Mouse (Mus musculus) lung, adult 2 months (tissue): ENCODE data around the gene Neurl3. TPM values are rescaled to one million over a fixed set of nuclear protein-coding genes. Genes with fewer than 3 reads are reported as not detected.

ENCODE experiments used
- DNase-seq: peaks from one replicate; pipeline ENCODE4 v3.0.0; 2022
- H3K4me1 ChIP-seq: fragments of 200-500 bp; 2 replicates; pipeline ENCODE4 v1.6.1; 2011; ENCODE audit warnings: low read length; ENCODE audit not compliant: control insufficient read depth, insufficient read depth
- H3K4me3 ChIP-seq: fragments of 200-500 bp; replicated peaks from 2 replicates; pipeline ENCODE3; 2011; ENCODE audit warnings: low read depth, mild to moderate bottlenecking, control low read depth, low read length; ENCODE audit errors: extremely low read depth
- CTCF ChIP-seq: fragments of 200-500 bp; IDR thresholded peaks from 2 replicates; pipeline ENCODE4 v1.5.1; 2011; ENCODE audit warnings: mild to moderate bottlenecking, low read length, control low read depth; ENCODE audit not compliant: insufficient read depth
- POLR2A ChIP-seq: fragments of 200-500 bp; IDR thresholded peaks from 2 replicates; pipeline ENCODE4 v1.6.1; 2011; ENCODE audit warnings: low read depth, mild to moderate bottlenecking, control low read depth, low read length, borderline replicate concordance; ENCODE audit errors: extremely low read depth
- WGBS: fragments of 180-500 bp; shearing (Covaris S2); methylation state at CpG from one replicate; pipeline ENCODE4 v1.1.7; 2018; 5-methylcytosine and 5-hydroxymethylcytosine counted together
- polyA plus RNA-seq: library from polyadenylated mRNA; depleted of rRNA; stranded (reverse); fragments of >200 nt; gene quantifications from 2 replicates; pipeline ENCODE4 v1.2.3, GENCODE M21; 2012; rRNA removed

Neurl3 gene
- polyA plus RNA-seq, 1 experiment, result 26.4 TPM

DNA sequence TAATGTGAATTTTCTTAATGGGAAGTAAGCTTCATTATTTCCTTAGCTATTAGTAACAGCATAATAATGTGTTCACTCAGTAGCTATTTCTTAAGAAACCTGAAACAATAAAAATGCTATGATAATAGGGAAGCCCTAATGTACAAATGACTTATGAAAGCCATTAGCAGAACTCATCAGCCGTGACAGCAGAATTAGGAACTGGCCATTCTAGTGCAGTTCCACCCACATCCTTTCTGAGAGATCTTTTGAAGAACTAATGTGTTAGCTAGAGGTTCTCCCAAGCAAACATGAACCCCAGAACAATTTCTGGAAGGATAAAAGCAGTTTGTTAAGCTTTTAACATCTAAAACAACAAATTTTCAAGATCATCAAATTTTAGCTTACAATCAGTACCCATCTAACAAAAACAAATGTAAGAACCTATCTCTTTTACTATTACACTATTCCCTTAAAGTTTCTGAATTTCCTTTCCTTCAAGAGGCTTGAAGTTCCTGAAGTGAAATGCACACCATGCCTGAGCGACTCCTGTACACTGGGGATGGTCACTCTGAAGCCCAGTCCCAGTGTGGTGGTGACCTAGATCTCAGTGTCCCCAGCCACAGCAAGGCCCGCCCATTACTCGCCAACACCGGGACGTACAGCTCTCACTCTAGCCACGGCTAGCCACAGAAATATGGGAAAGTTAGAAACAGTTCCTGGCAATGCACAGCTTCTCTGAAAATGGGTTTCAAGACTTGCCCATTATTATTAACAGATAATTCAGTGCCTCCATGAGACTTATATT lies 43.4 kb downstream of the Neurl3 start:
- 83% methylated on average over 7 of the region's 7 CpGs for WGBS
- Histone ChIP-seq H3K4me1 (no peaks in the 10 kb centered on the region; the same call in 1 of the 2 replicates), H3K4me3 (no peak overlapping the region)
- TF ChIP-seq POLR2A (no peak), CTCF (no peak)
- no peak for DNase-seq

GRCm38 (mm10) chr1:36228461-36228860 lies 46.0 kb downstream of the Neurl3 start:
- 84% methylated on average over 9 of the region's 9 CpGs for WGBS

DNA sequence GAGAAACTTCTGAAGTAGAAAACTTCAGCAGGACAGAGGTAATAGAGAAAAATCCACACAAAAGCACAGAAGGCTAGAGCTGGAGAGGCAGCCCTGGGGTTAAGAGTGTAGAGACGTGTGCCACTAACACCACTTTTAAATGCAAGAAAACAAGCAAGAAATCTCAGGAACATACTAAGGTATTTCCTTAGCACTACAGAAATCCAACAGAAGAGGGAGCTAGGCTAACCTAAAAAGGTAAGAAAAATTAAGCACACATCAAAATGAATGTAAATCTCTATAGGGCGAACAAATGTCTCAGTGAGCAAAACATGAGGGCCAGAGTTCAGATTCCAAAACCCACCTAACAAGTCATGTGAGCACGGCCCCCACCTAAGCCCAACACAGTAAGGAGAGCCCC lies 49.8 kb downstream of the Neurl3 start:
- DNase-seq, result no peak
- Histone ChIP-seq H3K4me3 (no peak overlapping the region), H3K4me1 (no peaks in the 10 kb centered on the region)
- no peak for TF ChIP-seq CTCF
- TF ChIP-seq POLR2A, result no peak
- WGBS, result 82% methylated on average over 3 of the region's 3 CpGs

More at GRCm38 (mm10) chr1:36228461-36228860, 46.0 kb downstream of the Neurl3 start:
- TF ChIP-seq POLR2A, result no peak
- no peak for TF ChIP-seq CTCF
- no peaks in the 10 kb centered on the region; the same call in 1 of the 2 replicates for H3K4me1 ChIP-seq
- no peak for DNase-seq
- H3K4me3 ChIP-seq, result no peak overlapping the region

Other genes starting within 250 kb of the Neurl3 start
- 33.8 and 35.0 TPM in 2 replicates for gene Hs6st1, start 206.3 kb downstream of the Neurl3 start, polyA plus RNA-seq
- 12.0 and 18.0 TPM in 2 replicates for gene Uggt1, start 30.0 kb downstream of the Neurl3 start, polyA plus RNA-seq
- gene Arid5a, start 33.1 kb upstream of the Neurl3 start, polyA plus RNA-seq, result 11.2 and 13.8 TPM in 2 replicates
- gene Kansl3, start 94.5 kb upstream of the Neurl3 start, polyA plus RNA-seq, result 38.3 and 45.3 TPM in 2 replicates
- 0.05 and 0.07 TPM in 2 replicates for gene Fer1l5, start 97.6 kb upstream of the Neurl3 start, polyA plus RNA-seq
- 9.7 and 15.9 TPM in 2 replicates for gene Lman2l, start 170.6 kb upstream of the Neurl3 start, polyA plus RNA-seq
- 5.6 and 5.9 TPM in 2 replicates for gene Cnnm4, start 196.9 kb upstream of the Neurl3 start, polyA plus RNA-seq
- gene Cnnm3, start 237.2 kb upstream of the Neurl3 start, polyA plus RNA-seq, result 36.6 and 37.0 TPM in 2 replicates